Mouse (Mus musculus) megakaryocyte, embryonic 14.5 days (primary cell): ENCODE data around the gene Gm47841. TPM values are rescaled to one million over a fixed set of nuclear protein-coding genes. Genes with fewer than 3 reads are reported as not detected.

Experiments
- H3K27me3 ChIP-seq: replicated peaks from 2 replicates; pipeline ENCODE3; 2012; ENCODE audit warnings: inconsistent platforms
- H3K36me3 ChIP-seq: replicated peaks from 2 replicates; pipeline ENCODE3; 2012; ENCODE audit warnings: low read length, inconsistent platforms, mixed read lengths
- H3K4me1 ChIP-seq: 2 replicates; pipeline ENCODE4 v1.6.1; 2012; ENCODE audit warnings: inconsistent platforms
- H3K4me3 ChIP-seq: replicated peaks from 2 replicates; pipeline ENCODE3; 2012; ENCODE audit warnings: moderate library complexity, mild to moderate bottlenecking, inconsistent platforms
- H3K9me3 ChIP-seq: 2 replicates; pipeline ENCODE4 v1.6.1; 2012; ENCODE audit warnings: inconsistent platforms
- FLI1 ChIP-seq: IDR thresholded peaks from 2 replicates; pipeline ENCODE4 v1.6.1; 2012; ENCODE audit warnings: low read length, inconsistent platforms, mixed read lengths
- GATA1 ChIP-seq: IDR thresholded peaks from 3 replicates; pipeline ENCODE4 v1.6.1; 2012; ENCODE audit warnings: mixed read lengths, low read length, inconsistent platforms, borderline replicate concordance
- polyA plus RNA-seq: library from polyadenylated mRNA; stranded (reverse); fragments of >175 nt; gene quantifications from 2 replicates; pipeline ENCODE4 v1.2.3, GENCODE M21; 2012; ENCODE audit warnings: low replicate concordance; ENCODE audit not compliant: insufficient read depth

The Gm47841 gene
- polyA plus RNA-seq, 1 experiment: not detected

DNA sequence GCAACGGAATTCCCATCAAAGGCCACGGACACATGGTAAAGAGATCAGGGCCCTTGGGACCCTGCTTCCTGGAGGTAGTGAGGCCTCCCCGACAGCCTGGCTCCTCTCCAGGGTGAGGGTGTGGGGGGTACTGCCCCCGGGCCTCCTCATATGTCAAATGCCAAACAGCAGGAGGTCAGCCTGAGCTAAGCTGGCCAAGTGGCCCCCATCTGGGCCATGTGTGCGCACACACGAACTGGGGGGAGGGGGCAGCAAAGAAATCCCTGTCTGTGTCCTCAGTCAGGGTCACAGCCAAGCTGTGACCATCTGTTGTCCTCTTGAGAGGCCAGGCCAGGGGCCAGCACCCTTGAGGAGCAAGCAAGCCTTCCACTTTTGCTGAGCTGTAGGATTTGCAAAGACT is 17.9 kb upstream of the Gm47841 start:
- no peaks in the 10 kb centered on the region; the same call in 1 of the 2 replicates for H3K4me1 ChIP-seq

DNA sequence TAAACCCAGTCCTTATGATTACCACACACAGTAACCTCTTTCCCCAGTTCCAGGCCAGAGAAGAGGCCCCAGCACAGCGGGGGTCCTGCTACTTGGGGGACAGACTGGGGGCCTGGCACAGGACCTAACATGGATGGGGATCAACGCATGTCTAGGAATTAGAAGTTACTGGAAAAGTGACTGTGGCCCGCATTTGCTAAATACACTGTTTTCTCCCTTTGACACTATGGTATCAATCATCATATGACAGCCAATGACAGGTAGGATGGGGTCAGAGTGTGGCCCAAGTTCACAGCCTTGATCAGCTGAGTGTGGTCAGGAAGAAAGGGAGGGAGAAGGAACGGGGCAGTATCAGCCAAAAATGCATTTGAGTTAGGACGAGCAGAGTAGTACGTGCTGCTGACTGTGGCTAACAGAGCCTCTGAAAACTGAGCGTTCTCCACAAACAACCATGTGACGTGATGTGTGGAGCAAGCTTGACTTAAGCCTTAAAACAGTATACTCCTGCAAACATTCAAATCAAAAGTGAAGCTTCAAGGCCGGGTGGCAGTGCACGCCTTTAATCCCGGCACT is 13.2 kb upstream of the Gm47841 start:
- Histone ChIP-seq H3K4me3 (no peak overlapping the region), H3K4me1 (no peaks in the 10 kb centered on the region; the same call in 1 of the 2 replicates), H3K36me3 (no peaks in the 10 kb centered on the region), H3K27me3 (peaks cover 93% of the 10 kb centered on the region), H3K9me3 (no peaks in the 10 kb centered on the region)
- TF ChIP-seq GATA1: no peak
- TF ChIP-seq FLI1: no peak

More for the DNA sequence above, 17.9 kb upstream of the Gm47841 start:
- no peak for TF ChIP-seq FLI1
- no peak for TF ChIP-seq GATA1
- no peak overlapping the region for H3K4me3 ChIP-seq
- no peaks in the 10 kb centered on the region for H3K36me3 ChIP-seq
- H3K27me3 ChIP-seq: peaks cover 91% of the 10 kb centered on the region
- no peaks in the 10 kb centered on the region for H3K9me3 ChIP-seq

DNA sequence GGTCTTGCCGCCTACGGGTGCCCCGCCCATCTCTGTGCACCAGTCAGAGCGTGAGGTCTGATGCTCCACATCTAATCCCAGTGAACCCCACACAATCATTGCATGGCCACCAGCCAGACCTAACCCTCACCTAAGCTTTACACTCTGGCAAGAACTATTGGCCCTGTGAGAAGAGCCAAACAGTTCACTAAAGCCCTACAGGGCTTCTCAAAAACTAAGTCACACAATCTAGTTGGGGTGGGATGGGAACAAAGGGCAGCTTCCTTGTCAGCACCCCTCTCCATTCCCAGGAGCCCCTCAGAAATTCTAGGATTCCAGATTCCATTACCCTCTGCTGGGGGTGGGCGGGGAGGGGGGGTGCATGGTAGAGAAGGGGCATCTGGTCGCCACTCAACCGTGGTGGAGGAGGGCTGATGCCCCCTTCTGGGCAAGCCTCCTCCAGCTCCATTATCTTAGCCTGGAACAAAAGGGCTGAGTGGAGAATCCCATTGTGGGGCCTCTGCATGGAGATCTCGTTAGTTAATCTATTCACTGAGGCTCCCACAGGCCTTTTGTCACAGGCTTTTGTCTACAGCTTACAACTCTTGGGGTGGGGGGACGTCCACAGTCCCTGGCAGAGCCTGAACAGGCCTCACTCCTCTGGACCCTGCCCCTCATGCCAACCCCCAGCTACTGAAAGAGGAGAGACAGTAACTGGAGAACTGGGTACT is 12.5 kb upstream of the Gm47841 start:
- Histone ChIP-seq H3K9me3 (no peaks in the 10 kb centered on the region), H3K4me3 (no peak overlapping the region), H3K36me3 (no peaks in the 10 kb centered on the region), H3K4me1 (no peaks in the 10 kb centered on the region; the same call in 1 of the 2 replicates), H3K27me3 (peaks cover 92% of the 10 kb centered on the region)
- TF ChIP-seq GATA1: no peak
- no peak for TF ChIP-seq FLI1

DNA sequence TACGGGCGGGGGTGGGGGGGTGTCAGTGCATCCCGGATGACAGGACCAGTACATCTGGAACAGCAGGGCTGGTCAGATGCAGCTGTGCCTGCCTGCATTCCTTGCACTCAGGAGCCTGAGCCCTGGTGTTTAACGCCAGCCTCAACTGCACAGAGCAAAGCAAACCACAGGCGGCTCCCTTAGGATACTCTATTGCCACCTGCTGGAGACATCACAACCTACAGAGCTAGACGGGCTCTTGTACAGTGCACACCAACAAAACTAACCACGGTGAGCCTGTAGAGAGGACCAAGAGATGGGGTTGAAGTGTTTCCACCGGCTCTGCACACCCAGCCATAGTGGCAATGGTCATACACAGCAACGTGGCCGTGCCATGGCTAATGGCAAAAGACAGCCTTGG is 9.0 kb upstream of the Gm47841 start:
- no peak for TF ChIP-seq FLI1
- TF ChIP-seq GATA1: no peak
- no peaks in the 10 kb centered on the region for H3K36me3 ChIP-seq
- peaks cover 4% of the 10 kb centered on the region; the same call in 1 of the 2 replicates for H3K4me1 ChIP-seq
- H3K27me3 ChIP-seq: peaks cover 95% of the 10 kb centered on the region
- H3K9me3 ChIP-seq: peaks cover 11% of the 10 kb centered on the region
- H3K4me3 ChIP-seq: no peak overlapping the region

DNA sequence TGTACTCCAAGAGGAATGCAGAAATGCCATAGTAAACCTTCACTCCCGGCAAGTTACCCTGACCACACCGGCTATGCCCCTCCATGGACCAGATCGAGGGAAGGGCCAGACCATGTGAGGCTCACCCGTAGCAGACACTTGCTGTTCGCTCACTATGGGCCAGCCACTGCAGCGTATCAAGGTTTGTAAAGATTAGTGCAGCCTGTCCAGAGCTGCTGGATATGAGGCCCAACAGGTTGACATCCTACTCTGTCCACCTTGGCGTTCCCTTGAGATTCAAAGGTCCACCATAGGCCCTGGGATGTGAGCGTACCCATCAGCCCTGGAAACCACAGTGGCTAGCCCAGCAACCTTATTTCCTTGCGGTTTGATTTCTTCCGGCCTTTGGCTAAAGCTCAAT is 7.3 kb upstream of the Gm47841 start:
- H3K27me3 ChIP-seq: peaks cover 95% of the 10 kb centered on the region

DNA sequence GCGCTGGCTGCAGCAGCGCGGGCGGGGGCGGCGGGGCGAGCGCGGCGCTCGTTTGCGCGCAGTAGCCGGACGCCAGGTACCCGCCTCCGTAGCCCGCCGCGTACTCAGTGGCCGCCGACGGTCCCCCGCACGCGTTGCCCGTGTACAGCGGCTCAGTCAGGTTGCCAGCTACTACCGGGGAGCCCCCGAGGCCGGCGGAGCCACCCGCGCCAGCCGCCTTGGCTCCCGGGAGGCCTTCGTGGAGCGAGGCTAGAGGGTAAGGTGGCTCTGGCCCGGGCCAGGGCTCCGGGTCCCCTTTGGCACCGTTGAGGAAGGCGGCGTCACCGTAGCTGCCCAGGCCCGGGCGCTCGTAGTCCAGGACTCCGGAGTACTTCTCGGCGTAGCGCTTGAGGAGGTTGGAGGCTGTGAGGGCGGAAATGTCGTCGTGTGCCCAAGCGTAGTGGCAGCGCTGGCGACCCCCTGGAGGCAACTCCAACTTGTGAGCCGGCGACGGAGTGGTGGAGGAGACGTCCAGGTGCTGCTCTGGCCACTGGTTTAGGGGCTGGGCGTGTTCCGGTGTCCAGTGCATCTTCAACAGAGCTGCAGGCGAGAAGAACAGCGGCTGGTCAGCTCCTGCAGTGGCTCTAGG is 6.7 kb upstream of the Gm47841 start:
- no peak for TF ChIP-seq GATA1
- Histone ChIP-seq H3K36me3 (no peaks in the 10 kb centered on the region), H3K27me3 (peaks cover 96% of the 10 kb centered on the region), H3K9me3 (peaks cover 11% of the 10 kb centered on the region), H3K4me1 (peaks cover 10% of the 10 kb centered on the region), H3K4me3 (no peak overlapping the region)

More for the DNA sequence above, 7.3 kb upstream of the Gm47841 start:
- Histone ChIP-seq H3K9me3 (peaks cover 11% of the 10 kb centered on the region), H3K36me3 (no peaks in the 10 kb centered on the region), H3K4me3 (no peak overlapping the region), H3K4me1 (peaks cover 10% of the 10 kb centered on the region)
- TF ChIP-seq GATA1 (no peak), FLI1 (no peak)

DNA sequence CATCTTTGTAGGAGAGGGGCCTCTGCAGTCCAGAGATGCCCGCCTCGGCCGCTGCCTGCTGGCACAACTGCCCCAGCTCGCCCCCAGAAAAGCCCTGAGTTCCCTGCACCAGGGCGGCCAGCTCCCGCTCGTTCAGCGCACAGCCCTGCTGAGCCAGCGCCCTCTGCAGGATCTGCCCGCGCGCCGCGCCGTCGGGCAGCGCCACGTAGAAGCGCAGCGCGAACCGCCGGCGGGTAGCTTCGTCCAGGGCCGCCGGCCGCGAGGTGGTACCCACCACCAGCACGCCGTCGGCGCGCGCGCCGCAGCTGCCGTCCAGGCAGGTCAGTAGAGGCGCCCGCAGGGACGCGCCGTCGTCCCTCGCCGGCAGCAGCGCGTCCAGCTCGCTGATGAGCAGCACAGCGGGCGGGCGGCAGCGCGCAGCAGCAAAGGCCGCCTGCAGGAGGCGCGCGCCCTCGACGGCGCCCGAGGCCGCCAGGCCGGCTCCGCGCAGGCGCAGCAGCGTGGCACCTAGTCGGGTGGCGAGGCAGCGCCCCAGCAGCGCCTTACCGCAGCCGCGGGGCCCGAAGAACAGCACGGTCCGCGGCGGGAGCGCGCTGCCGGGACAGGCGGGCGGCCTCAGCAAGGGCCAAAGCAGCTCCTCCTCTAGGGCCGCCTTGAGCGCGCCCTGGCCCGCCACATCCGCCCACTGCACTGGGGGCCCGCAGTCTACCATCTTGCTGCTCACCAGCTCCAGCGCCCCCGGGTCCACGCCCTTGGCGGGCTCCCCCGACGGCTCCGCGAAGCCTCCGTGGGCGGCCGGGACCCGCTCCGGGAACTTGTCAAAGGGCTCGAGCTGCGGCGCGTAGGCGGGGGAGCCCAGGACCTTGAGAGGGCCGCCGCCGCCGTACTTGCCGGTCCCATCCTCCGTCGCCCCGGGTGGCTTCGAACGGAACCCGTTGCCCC is 5.6 kb upstream of the Gm47841 start:
- Histone ChIP-seq H3K4me3 (no peak overlapping the region), H3K9me3 (peaks cover 11% of the 10 kb centered on the region), H3K27me3 (peaks cover 98% of the 10 kb centered on the region), H3K4me1 (peaks cover 10% of the 10 kb centered on the region), H3K36me3 (no peaks in the 10 kb centered on the region)
- TF ChIP-seq GATA1 (no peak), FLI1 (no peak)

DNA sequence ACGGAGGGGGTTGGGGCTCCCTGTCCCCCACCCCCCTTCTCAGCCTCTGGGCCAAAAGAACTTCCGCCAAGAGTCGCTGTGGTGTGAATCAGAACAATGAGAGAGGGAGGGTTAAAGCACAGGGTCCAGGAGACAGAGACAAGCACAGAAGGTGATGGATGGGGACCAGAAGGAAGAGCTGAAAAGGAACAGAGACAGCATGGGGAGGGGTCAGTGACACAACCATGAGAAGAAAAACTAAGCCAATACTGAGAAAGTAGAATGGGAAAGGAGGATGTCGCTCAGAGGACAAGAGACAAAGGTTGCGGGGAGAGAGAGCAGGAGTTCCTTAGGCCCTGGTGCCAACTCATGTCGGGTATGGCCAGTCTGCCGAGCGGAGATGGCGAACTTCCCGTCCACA is 4.7 kb upstream of the Gm47841 start:
- peaks cover 11% of the 10 kb centered on the region for H3K9me3 ChIP-seq
- H3K4me3 ChIP-seq: no peak overlapping the region
- peaks cover 98% of the 10 kb centered on the region for H3K27me3 ChIP-seq
- no peaks in the 10 kb centered on the region for H3K36me3 ChIP-seq
- H3K4me1 ChIP-seq: peaks cover 14% of the 10 kb centered on the region
- TF ChIP-seq FLI1 (no peak), GATA1 (no peak)

DNA sequence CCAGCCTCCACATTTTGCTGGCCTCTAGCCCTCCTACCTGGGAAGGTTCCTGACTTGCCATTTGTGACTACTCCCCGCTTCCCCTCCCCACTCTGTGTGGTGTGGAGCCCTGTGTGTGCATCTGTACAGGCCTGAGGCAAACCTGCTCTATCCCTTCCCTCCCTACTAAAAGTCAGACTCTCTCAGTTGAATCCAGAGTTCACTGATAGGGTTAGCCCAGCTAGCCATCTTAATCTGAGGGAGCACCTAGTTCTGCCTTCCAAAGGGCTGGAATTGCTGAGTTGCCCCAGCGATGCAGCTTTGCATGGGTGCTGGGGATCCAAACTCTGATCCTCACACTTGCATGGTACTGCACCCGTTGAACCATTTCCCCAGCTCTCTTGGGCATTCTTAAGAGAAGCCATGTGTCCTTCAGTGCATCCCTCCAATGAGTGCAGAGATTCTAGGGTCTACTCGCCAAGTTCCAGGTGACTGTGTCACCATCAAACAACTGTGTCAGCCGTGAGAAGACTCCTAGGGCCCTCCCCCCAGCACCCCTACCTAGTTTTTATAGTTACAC is 1.2 kb upstream of the Gm47841 start:
- Histone ChIP-seq H3K4me3 (no peak overlapping the region), H3K4me1 (peaks cover 24% of the 10 kb centered on the region), H3K36me3 (no peaks in the 10 kb centered on the region), H3K9me3 (peaks cover 11% of the 10 kb centered on the region), H3K27me3 (peaks cover 97% of the 10 kb centered on the region)
- no peak for TF ChIP-seq GATA1
- no peak for TF ChIP-seq FLI1
